8 mouse cellular contexts compared by ENCODE assay signal in the genomic region with DNA sequence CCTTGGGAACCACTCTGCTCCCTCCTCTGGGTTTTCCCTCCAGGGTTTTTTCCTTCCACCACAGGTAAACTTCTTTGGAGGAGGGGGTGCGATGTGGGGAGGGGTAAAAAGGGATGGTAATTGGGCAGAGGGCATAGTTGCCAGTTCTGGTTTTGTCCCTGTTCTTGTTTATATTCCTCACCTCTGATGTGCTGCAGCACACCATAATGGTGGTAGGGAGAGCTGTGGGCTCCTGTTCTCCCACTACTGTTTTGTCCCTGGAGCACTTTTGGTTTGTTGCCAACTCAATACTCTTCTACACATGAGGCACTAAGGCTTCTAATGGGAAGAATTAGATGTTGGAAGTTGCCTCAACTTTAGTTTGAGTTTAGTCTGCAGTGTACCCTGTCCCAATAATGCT. TPM values are rescaled to one million over a fixed set of nuclear protein-coding genes. Genes with fewer than 3 reads are reported as not detected.
DNase-seq lines count a peak whose midpoint lies in the region; ATAC-seq and TF ChIP-seq lines count a peak whose summit lies in the region.
"Had no signal": no experiment of that assay in that cellular context is flagged by ENCODE, and none has a peak within 500 bp of the region (broad histone marks: within the 10 kb centered on the region; RNA-seq: fewer than 3 reads in every experiment).

No protein-coding gene starts in this region.

- no peaks in the 10 kb centered on the region for H3K9me3 ChIP-seq in embryonic facial prominence, embryonic 15.5 days (replicated peaks)
- H3K9me3 ChIP-seq in intestine, postnatal 0 days (ENCODE audit: control insufficient read depth): no peaks in the 10 kb centered on the region

- peaks cover 20% of the 10 kb centered on the region for H3K4me1 ChIP-seq in embryonic facial prominence, embryonic 15.5 days
- peaks cover 5% of the 10 kb centered on the region; the same call in 1 of the 2 replicates for H3K4me1 ChIP-seq in intestine, postnatal 0 days (replicated peaks; ENCODE audit: control insufficient read depth, insufficient read depth, low read length)

- peak overlapping the region; percentile 83 for H3K4me3 ChIP-seq in left cerebral cortex, adult 2 months
- peak overlapping the region; percentile 44 for H3K4me3 ChIP-seq in embryonic facial prominence, embryonic 15.5 days (replicated peaks)
- peak overlapping the region; percentile 36; the same call in 1 of the 2 replicates for H3K4me3 ChIP-seq in intestine, postnatal 0 days (ENCODE audit: low read depth, low read length)
- no peak overlapping the region for H3K4me3 ChIP-seq in gastrocnemius, adult 2 months

- TF ChIP-seq CTCF in left cerebral cortex, adult 2 months (IDR thresholded peaks at IDR 0.05): no peak
- no peak for TF ChIP-seq CTCF in intestine, postnatal 0 days (IDR thresholded peaks at IDR 0.05; ENCODE audit: low read depth)
- no peak for TF ChIP-seq CTCF in gastrocnemius, adult 2 months (IDR thresholded peaks at IDR 0.05)

- intact Hi-C loops in left cerebral cortex, adult 2 months (cut with DNase I): loop anchor here (5.0 to 10.0 kb wide), 6 partner anchors 94 to 377 kb away; no protein-coding TSS in a partner anchor
- intact Hi-C loops in gastrocnemius, adult 2 months (cut with DNase I): no loop called here

- peak overlapping the region; percentile 94 for H3K27ac ChIP-seq in left cerebral cortex, adult 2 months
- H3K27ac ChIP-seq in embryonic facial prominence, embryonic 15.5 days (replicated peaks): no peak overlapping the region
- no peak overlapping the region for H3K27ac ChIP-seq in intestine, postnatal 0 days (ENCODE audit: low read depth, low read length)
- no peak overlapping the region for H3K27ac ChIP-seq in gastrocnemius, adult 2 months

- no peak overlapping the region for H3K9ac ChIP-seq in embryonic facial prominence, embryonic 15.5 days
- H3K9ac ChIP-seq in intestine, postnatal 0 days (ENCODE audit: low read depth, low read length): no peak overlapping the region

- no peak for DNase-seq in left cerebral cortex, adult 2 months (ENCODE audit: extremely low spot score in 1 of 2, low spot score in 2 of 2)
- DNase-seq in left cerebral cortex, adult 18-20 months (ENCODE audit: low spot score in 2 of 2): no peak
- peak; percentile 31 for DNase-seq in retina, postnatal 1 day
- no peak for DNase-seq in gastrocnemius, adult 2 months

- peak overlapping the region; percentile 77 for H3K4me2 ChIP-seq in embryonic facial prominence, embryonic 15.5 days (replicated peaks)
- H3K4me2 ChIP-seq in intestine, postnatal 0 days (replicated peaks; ENCODE audit: low read depth): peak overlapping the region; percentile 68; the same call in 1 of the 2 replicates

- H3K27me3 ChIP-seq in embryonic facial prominence, embryonic 15.5 days: peaks cover 33% of the 10 kb centered on the region
- H3K27me3 ChIP-seq in intestine, postnatal 0 days (replicated peaks; ENCODE audit: control insufficient read depth, insufficient read depth, low read length): peaks cover 17% of the 10 kb centered on the region

- ATAC-seq in embryonic facial prominence, embryonic 15.5 days (ENCODE audit: insufficient number of reproducible peaks, low FRiP score, low TSS enrichment, low read depth): no peak
- ATAC-seq in intestine, postnatal 0 days: no peak
- no peak for ATAC-seq in activated CD4-positive, CD25-positive, alpha-beta regulatory T cell, adult 4 months
- ATAC-seq: Patski had no signal

- WGBS in embryonic facial prominence, embryonic 15.5 days: 0% methylated on average over 1 of the region's 1 CpGs
- 14% methylated on average over 1 of the region's 1 CpGs for WGBS in intestine, postnatal 0 days

- H3K36me3 ChIP-seq in embryonic facial prominence, embryonic 15.5 days: no peaks in the 10 kb centered on the region
- no peaks in the 10 kb centered on the region for H3K36me3 ChIP-seq in intestine, postnatal 0 days (ENCODE audit: control insufficient read depth, insufficient read depth)

RNA-seq across cellular contexts. Expression of gene Kcnj3, which starts 2.2 kb away (rescaled TPM):
- 100 to 1,000 TPM; 112 to 117 TPM for total RNA-seq in left cerebral cortex, adult 2 months (2021)
- total RNA-seq in left cerebral cortex, adult 18-20 months (2021): 100 to 1,000 TPM in 1 of 2 experiments, 10 to 100 TPM in 1; 92.6 to 112 TPM
- 0.77 and 1.1 TPM in 2 replicates for polyA plus RNA-seq in embryonic facial prominence, embryonic 15.5 days (2015; fragmentation: Nextera tagmentation; extraction: Ambion mirVana)
- polyA plus RNA-seq in intestine, postnatal 0 days (2015; fragmentation: Nextera tagmentation; extraction: Ambion mirVana): 0.22 and 0.29 TPM in 2 replicates
- under 1 TPM; 0.15 to 0.25 TPM for total RNA-seq in gastrocnemius, adult 2 months (2021)
- polyA plus RNA-seq in activated CD4-positive, CD25-positive, alpha-beta regulatory T cell, adult 4 months (2017; shearing (Covaris generic)): not detected
- polyA plus RNA-seq: Patski had no signal

Comparison
In these comparisons a context has a peak if more than half of its experiments do, and no peak if none do; other contexts are left out.
1. RNA of gene Kcnj3, which starts 2.2 kb away (total RNA-seq): 112 to 117 TPM in left cerebral cortex, adult 2 months and 92.6 to 112 TPM in left cerebral cortex, adult 18-20 months; 0.15 to 0.25 TPM in gastrocnemius, adult 2 months; every median in the first group is over 10 times any median in the second.